Mouse (Mus musculus) heart, embryonic 14.5 days (tissue): Measurements from ENCODE around the gene Mvb12b. TPM values are rescaled to one million over a fixed set of nuclear protein-coding genes. Genes with fewer than 3 reads are reported as not detected.

Experiments
- ATAC-seq: fragments of 200-750 bp; cut with Nextera tagmentation; 2 replicates; pipeline ENCODE4 v1.8.0; 2017; ENCODE audit warnings: low read depth, moderate TSS enrichment; ENCODE audit not compliant: insufficient number of reproducible peaks, insufficient read depth, low FRiP score
- H3K27ac ChIP-seq, 2 experiments: fragments of 200-500 bp in 1 of 2; fragments of 300-500 bp in 1 of 2; sonication (generic) in 1 of 2; replicated peaks in 1 of 2; 2 replicates each; pipeline ENCODE4 v1.5.1; 2012 to 2014; ENCODE audit warnings: low read depth in 2 of 2, low read length in 2 of 2, control low read depth in 1 of 2, mild to moderate bottlenecking in 1 of 2, mixed read lengths in 1 of 2; ENCODE audit not compliant: control insufficient read depth in 1 of 2, insufficient read depth in 1 of 2
- H3K27me3 ChIP-seq: fragments of 300-500 bp; sonication (generic); 2 replicates; pipeline ENCODE4 v1.6.1; 2014; ENCODE audit warnings: mild to moderate bottlenecking, low read length, control low read depth; ENCODE audit not compliant: control insufficient read depth, insufficient read depth
- H3K36me3 ChIP-seq: fragments of 300-500 bp; sonication (generic); 2 replicates; pipeline ENCODE4 v1.6.1; 2014; ENCODE audit warnings: mild to moderate bottlenecking, control low read depth, low read length, mixed read lengths; ENCODE audit not compliant: control insufficient read depth, insufficient read depth
- H3K4me1 ChIP-seq, 2 experiments: fragments of 200-500 bp in 1 of 2; fragments of 300-500 bp in 1 of 2; sonication (generic) in 1 of 2; 2 replicates each; pipeline ENCODE4 v1.6.1; 2012 to 2014; ENCODE audit warnings: low read length in 2 of 2, control low read depth in 1 of 2, mixed read lengths in 1 of 2; ENCODE audit not compliant: control insufficient read depth in 2 of 2, insufficient read depth in 2 of 2
- H3K4me2 ChIP-seq: fragments of 300-500 bp; sonication (generic); 2 replicates; pipeline ENCODE4 v1.6.1; 2014; ENCODE audit warnings: mild to moderate bottlenecking, low read length
- H3K4me3 ChIP-seq, 2 experiments: fragments of 200-500 bp in 1 of 2; fragments of 300-500 bp in 1 of 2; sonication (generic) in 1 of 2; 2 replicates each; pipeline ENCODE4 v1.5.1; 2012 to 2014; ENCODE audit warnings: low read length in 2 of 2, mild to moderate bottlenecking in 2 of 2, control low read depth in 1 of 2, low read depth in 1 of 2, moderate library complexity in 1 of 2; ENCODE audit not compliant: control insufficient read depth in 1 of 2, insufficient read depth in 1 of 2
- H3K9ac ChIP-seq: fragments of 300-500 bp; sonication (generic); 2 replicates; pipeline ENCODE4 v1.6.1; 2014; ENCODE audit warnings: mild to moderate bottlenecking, low read length
- H3K9me3 ChIP-seq: fragments of 300-500 bp; sonication (generic); 2 replicates; pipeline ENCODE4 v1.6.1; 2016; ENCODE audit warnings: low read length, control low read depth; ENCODE audit not compliant: control insufficient read depth
- WGBS: fragments of 180-500 bp; shearing (Covaris S2); extraction: QIAGEN DNeasy Blood & Tissue Kit; methylation state at CpG from one replicate; pipeline ENCODE4 v1.1.7; 2014; 5-methylcytosine and 5-hydroxymethylcytosine counted together
- polyA plus RNA-seq: library from polyadenylated mRNA; unstranded; fragments of >200 nt; fragmentation: Nextera tagmentation; extraction: Ambion mirVana; gene quantifications from 2 replicates; pipeline ENCODE4 v1.2.1, GENCODE M21; 2014

The Mvb12b gene
- polyA plus RNA-seq, 1 experiment from 2014 or later = 10.4 TPM

GRCm38 (mm10) chr2:33705687-33706320 lies 181.9 kb downstream of the Mvb12b start:
- Histone ChIP-seq H3K9me3 (no peaks in the 10 kb centered on the region), H3K9ac (no peak overlapping the region), H3K27me3 (peaks cover 26% of the 10 kb centered on the region), H3K4me3 (no peak overlapping the region), H3K4me1 (peaks cover 0 to 5% of the 10 kb centered on the region in 2 experiments; a peak in 1 of 4 replicates), H3K4me2 (no peak overlapping the region), H3K27ac (no peak overlapping the region), H3K36me3 (no peaks in the 10 kb centered on the region)
- ATAC-seq = no peak
- 43% methylated on average over 16 of the region's 16 CpGs for WGBS

- H3K27ac ChIP-seq = no peak overlapping the region
- 59% methylated on average over 5 of the region's 5 CpGs for WGBS
- no peak for ATAC-seq
Observed at GRCm38 (mm10) chr2:33703286-33703685, 184.5 kb downstream of the Mvb12b start.

GRCm38 (mm10) chr2:33702705-33703104 lies 185.0 kb downstream of the Mvb12b start:
- Histone ChIP-seq H3K27me3 (peaks cover 27% of the 10 kb centered on the region), H3K4me2 (no peak overlapping the region), H3K27ac (no peak overlapping the region), H3K4me1 (peaks cover 0 to 5% of the 10 kb centered on the region in 2 experiments; a peak in 1 of 4 replicates), H3K4me3 (no peak overlapping the region), H3K9me3 (no peaks in the 10 kb centered on the region), H3K36me3 (no peaks in the 10 kb centered on the region), H3K9ac (no peak overlapping the region)
- ATAC-seq = no peak
- 42% methylated on average over 5 of the region's 5 CpGs for WGBS

More at GRCm38 (mm10) chr2:33703286-33703685, 184.5 kb downstream of the Mvb12b start:
- H3K4me1 ChIP-seq = peaks cover 0 to 5% of the 10 kb centered on the region in 2 experiments; a peak in 1 of 4 replicates
- H3K9me3 ChIP-seq = no peaks in the 10 kb centered on the region
- no peak overlapping the region for H3K9ac ChIP-seq
- H3K36me3 ChIP-seq = no peaks in the 10 kb centered on the region
- peaks cover 32% of the 10 kb centered on the region for H3K27me3 ChIP-seq
- no peak overlapping the region for H3K4me2 ChIP-seq
- no peak overlapping the region for H3K4me3 ChIP-seq

GRCm38 (mm10) chr2:33701446-33701815 lies 186.3 kb downstream of the Mvb12b start:
- H3K9me3 ChIP-seq = peaks cover 10% of the 10 kb centered on the region
- no peak overlapping the region for H3K4me3 ChIP-seq
- peaks cover 20% of the 10 kb centered on the region for H3K27me3 ChIP-seq
- H3K4me2 ChIP-seq = no peak overlapping the region
- no peak for ATAC-seq
- H3K36me3 ChIP-seq = no peaks in the 10 kb centered on the region
- WGBS = 60% methylated on average over 7 of the region's 7 CpGs
- no peak overlapping the region for H3K27ac ChIP-seq
- H3K4me1 ChIP-seq = peaks cover 0 to 5% of the 10 kb centered on the region in 2 experiments; a peak in 1 of 4 replicates
- H3K9ac ChIP-seq = no peak overlapping the region

GRCm38 (mm10) chr2:33700581-33701445 lies 186.9 kb downstream of the Mvb12b start:
- no peak overlapping the region for H3K9ac ChIP-seq
- H3K36me3 ChIP-seq = no peaks in the 10 kb centered on the region
- no peak overlapping the region for H3K27ac ChIP-seq
- H3K4me1 ChIP-seq = peaks cover 0 to 5% of the 10 kb centered on the region in 2 experiments; a peak in 1 of 4 replicates
- peaks cover 17% of the 10 kb centered on the region for H3K27me3 ChIP-seq
- no peak overlapping the region for H3K4me3 ChIP-seq
- WGBS = 54% methylated on average over 15 of the region's 15 CpGs
- H3K4me2 ChIP-seq = no peak overlapping the region
- peaks cover 10% of the 10 kb centered on the region for H3K9me3 ChIP-seq
- ATAC-seq = no peak

GRCm38 (mm10) chr2:33698898-33699297 lies 188.8 kb downstream of the Mvb12b start:
- H3K36me3 ChIP-seq = no peaks in the 10 kb centered on the region
- H3K27me3 ChIP-seq = peaks cover 13% of the 10 kb centered on the region
- no peak for ATAC-seq
- H3K4me3 ChIP-seq = no peak overlapping the region
- peaks cover 10% of the 10 kb centered on the region for H3K9me3 ChIP-seq
- 57% methylated on average over 3 of the region's 3 CpGs for WGBS
- H3K27ac ChIP-seq = no peak overlapping the region
- H3K4me1 ChIP-seq = peaks cover 0 to 5% of the 10 kb centered on the region in 2 experiments; a peak in 1 of 4 replicates
- no peak overlapping the region for H3K9ac ChIP-seq
- H3K4me2 ChIP-seq = no peak overlapping the region

- ATAC-seq = no peak
- H3K27ac ChIP-seq = no peak overlapping the region
- no peaks in the 10 kb centered on the region for H3K4me1 ChIP-seq
- WGBS = 59% methylated on average over 3 of the region's 3 CpGs
- no peak overlapping the region for H3K4me3 ChIP-seq
- H3K9me3 ChIP-seq = peaks cover 10% of the 10 kb centered on the region
- H3K36me3 ChIP-seq = no peaks in the 10 kb centered on the region
- no peak overlapping the region for H3K4me2 ChIP-seq
- no peak overlapping the region for H3K9ac ChIP-seq
- H3K27me3 ChIP-seq = peaks cover 13% of the 10 kb centered on the region
Observed at GRCm38 (mm10) chr2:33696428-33696827, 191.3 kb downstream of the Mvb12b start.
